Mouse (Mus musculus): ENCODE measurements around the gene Gm5788.
"Not testable (repeated sequence)": the region's sequence is repeated elsewhere in the genome, so short reads cannot be mapped to it uniquely, and the experiment has no call there.

The Gm5788 gene

GRCm38 (mm10) chr12:87494421-87494820, at the start of gene Gm5788:
Gene Gm5788, plus strand, starts transcription at chr12:87494721.
- not testable (repeated sequence) for DNase-seq (ENCODE audit: low read depth)

- DNase-seq (ENCODE audit: low read depth): no peak
Measured at GRCm38 (mm10) chr12:87449456-87449855, 45.1 kb upstream of the Gm5788 start.

DNA sequence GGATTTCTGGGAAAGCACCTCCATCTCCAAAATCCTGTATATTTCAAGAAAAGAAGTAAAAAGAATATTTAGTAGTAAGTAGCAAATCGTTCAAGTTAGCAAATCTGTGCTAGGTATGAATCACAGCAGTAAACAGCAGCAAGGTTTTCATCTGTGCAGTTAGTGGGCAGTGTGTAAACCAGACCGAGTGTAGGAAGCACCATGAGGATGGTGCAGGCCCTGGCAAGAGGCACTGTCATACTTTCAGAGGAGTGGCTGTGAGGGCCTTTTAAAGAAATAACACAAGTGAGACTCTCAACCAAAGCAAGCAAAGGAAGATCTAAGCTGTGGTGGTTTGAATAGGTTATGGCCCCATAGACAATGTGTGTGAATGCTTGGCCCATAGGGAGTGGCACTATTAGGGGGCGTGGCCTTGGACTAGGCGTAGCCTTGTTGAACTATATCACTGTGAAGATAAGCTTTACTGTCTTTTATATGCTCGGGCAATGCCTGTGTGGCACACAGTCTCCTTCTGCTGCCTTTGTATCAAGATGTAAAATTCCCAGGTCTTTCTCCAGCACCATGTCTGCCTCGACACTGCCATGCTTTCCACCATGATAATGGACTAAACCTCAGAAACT, 29.7 kb upstream of the Gm5788 start:
- DNase-seq (ENCODE audit: low read depth): no peak

DNA sequence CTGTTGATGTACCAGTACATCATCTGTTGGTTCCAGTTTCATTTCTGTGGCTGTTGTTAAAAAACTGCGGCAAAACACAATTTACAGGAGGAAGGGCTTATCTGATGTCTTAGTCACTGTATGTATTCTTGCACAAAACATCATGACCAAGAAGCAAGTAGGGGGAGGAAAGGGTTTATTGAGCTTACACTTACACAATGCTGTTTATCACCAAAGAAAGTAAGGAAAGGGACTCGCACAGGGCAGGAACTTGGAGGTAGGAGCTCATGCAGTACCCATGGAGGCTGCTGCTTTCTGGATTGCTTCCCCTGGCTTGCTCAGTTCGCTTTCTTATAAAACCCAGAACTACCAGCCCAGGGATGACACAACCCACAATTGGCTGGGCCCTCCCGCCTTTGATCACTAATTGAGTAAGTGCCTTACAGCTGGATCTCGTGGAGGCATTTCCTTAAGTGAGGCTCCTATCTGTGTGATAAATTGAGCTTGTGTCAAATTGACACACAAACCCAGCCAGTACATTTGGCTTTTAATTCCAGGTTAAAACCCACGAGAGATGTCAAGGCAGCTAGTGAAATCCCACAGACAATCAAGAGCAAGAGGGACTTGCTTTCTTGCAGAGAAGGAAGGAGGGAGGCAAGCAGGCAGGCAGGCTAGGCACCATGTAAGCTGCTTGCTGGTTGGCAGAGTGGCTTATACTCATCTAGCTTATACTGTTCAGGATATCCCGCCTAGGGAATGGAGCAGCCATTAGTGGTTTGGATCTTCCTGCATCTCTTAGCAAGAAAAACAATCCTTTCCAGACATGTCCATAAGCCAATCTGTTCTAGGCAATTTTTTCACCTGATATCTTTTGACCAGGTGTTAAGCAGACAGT, 24.0 kb upstream of the Gm5788 start:
- no peak for DNase-seq (ENCODE audit: low read depth)

- DNase-seq (ENCODE audit: low read depth): no peak
Measured at GRCm38 (mm10) chr12:87471421-87471963, 23.0 kb upstream of the Gm5788 start.

- peak; percentile 93 for DNase-seq (ENCODE audit: low read depth)
Measured at GRCm38 (mm10) chr12:87471964-87472786, 22.3 kb upstream of the Gm5788 start, which contains the start of gene Snw1. Gene Snw1, minus strand, starts transcription at chr12:87472274.

DNA sequence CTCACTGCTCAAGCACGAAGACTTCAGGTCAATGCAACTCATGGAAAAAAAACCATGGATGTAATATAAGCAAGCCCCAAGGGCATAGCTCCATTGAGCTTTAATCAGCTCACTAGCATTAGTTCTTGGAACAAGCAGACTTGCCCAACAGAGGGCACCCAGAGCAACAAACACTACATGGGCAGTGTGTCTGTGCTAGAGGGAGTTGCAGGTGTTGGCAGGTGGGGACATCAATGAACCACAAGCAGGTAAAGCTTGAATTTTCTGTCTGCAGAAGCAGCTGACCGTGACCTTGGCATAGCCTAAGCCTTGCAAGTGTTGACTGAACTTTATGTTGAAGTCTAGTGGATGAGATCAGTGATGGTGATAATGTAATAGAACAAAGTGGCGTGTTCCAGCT, 19.8 kb upstream of the Gm5788 start:
- DNase-seq (ENCODE audit: low read depth): no peak

DNA sequence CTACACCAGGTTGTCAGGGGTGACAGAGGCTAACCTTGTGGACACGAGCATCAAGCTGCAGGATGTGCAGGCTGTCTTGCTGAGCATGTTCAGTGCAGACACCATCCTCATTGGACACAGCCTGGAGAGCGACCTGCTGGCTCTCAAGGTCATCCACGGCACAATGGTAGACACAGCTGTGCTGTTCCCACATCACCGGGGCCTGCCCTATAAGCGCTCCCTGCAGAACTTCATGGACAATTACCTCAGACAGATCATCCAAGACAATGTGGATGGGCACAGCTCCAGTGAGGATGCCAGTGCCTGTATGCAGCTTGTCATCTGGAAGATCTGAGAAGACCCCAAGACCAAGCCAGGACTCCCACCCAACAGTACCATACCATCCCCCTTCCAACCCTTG, 12.0 kb upstream of the Gm5788 start:
- not testable (repeated sequence) for DNase-seq (ENCODE audit: low read depth)

DNA sequence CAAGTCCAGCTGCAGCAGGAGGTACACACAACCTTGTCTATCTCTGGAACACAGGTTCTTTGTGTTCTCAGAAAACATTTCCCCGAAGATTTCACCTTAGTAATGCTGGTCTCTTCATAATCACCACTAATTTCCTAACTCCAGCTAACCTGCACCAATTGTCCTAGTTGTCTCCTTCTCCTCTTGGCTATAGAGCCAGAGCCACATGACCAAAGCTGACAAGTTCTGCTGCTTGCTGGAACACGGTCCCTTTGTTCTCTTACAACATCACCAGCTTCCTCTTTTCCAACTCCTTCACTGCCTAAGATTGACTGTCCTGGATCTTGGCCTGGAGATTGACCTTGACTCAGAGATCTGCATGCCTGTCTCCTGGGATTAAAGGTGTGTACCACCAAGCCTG, 5.8 kb upstream of the Gm5788 start:
- DNase-seq (ENCODE audit: low read depth): not testable (repeated sequence)

- not testable (repeated sequence) for DNase-seq (ENCODE audit: low read depth)
Measured at GRCm38 (mm10) chr12:87514016-87514415, 19.5 kb downstream of the Gm5788 start, which contains the start of gene Gm8300. Gene Gm8300, plus strand, starts transcription at chr12:87514316.

GRCm38 (mm10) chr12:87519616-87520015, 25.1 kb downstream of the Gm5788 start:
- not testable (repeated sequence) for DNase-seq (ENCODE audit: low read depth)

- no peak for DNase-seq (ENCODE audit: low read depth)
Measured at GRCm38 (mm10) chr12:87543927-87544326, 49.4 kb downstream of the Gm5788 start.
